Mouse (Mus musculus) stomach, embryonic 14.5 days (tissue): ENCODE results near the gene Gpr171. TPM values are rescaled to one million over a fixed set of nuclear protein-coding genes. Genes with fewer than 3 reads are reported as not detected.
A peak's percentile ranks its signal among the peaks of the same experiment; 100 is the strongest.
"Not testable (repeated sequence)": the region's sequence is repeated elsewhere in the genome, so short reads cannot be mapped to it uniquely, and the experiment has no call there.

Experiments
- ATAC-seq: fragments of 200-750 bp; cut with Nextera tagmentation; 2 replicates; pipeline ENCODE4 v1.8.0; 2017; ENCODE audit warnings: low read depth, moderate TSS enrichment; ENCODE audit not compliant: insufficient number of reproducible peaks, insufficient read depth, low FRiP score
- H3K27ac ChIP-seq: fragments of 300-500 bp; sonication (generic); 2 replicates; pipeline ENCODE4 v1.5.1; 2014; ENCODE audit warnings: mild to moderate bottlenecking, low read length, moderate library complexity, mixed read lengths
- H3K27me3 ChIP-seq: fragments of 300-500 bp; sonication (generic); 2 replicates; pipeline ENCODE4 v1.6.1; 2014; ENCODE audit warnings: low read length, control low read depth, mixed read lengths; ENCODE audit not compliant: control insufficient read depth, insufficient read depth
- H3K36me3 ChIP-seq: fragments of 300-500 bp; sonication (generic); 2 replicates; pipeline ENCODE4 v1.6.1; 2014; ENCODE audit warnings: mild to moderate bottlenecking, control low read depth, low read length, moderate library complexity, mixed read lengths; ENCODE audit not compliant: control insufficient read depth, insufficient read depth
- H3K4me1 ChIP-seq: fragments of 300-500 bp; sonication (generic); 2 replicates; pipeline ENCODE4 v1.6.1; 2014; ENCODE audit warnings: low read length, control low read depth, mixed read lengths; ENCODE audit not compliant: control insufficient read depth, insufficient read depth
- H3K4me2 ChIP-seq: fragments of 300-500 bp; sonication (generic); replicated peaks from 2 replicates; pipeline ENCODE4 v1.6.1; 2014; ENCODE audit warnings: low read depth, low read length, control low read depth
- H3K4me3 ChIP-seq: fragments of 300-500 bp; sonication (generic); 2 replicates; pipeline ENCODE4 v1.5.1; 2014; ENCODE audit warnings: low read depth, low read length, control low read depth
- H3K9ac ChIP-seq: fragments of 300-500 bp; sonication (generic); replicated peaks from 2 replicates; pipeline ENCODE4 v1.6.1; 2014; ENCODE audit warnings: low read depth, mild to moderate bottlenecking, control low read depth, low read length, moderate library complexity, mixed read lengths
- H3K9me3 ChIP-seq: fragments of 300-500 bp; sonication (generic); 2 replicates; pipeline ENCODE4 v1.6.1; 2016; ENCODE audit warnings: low read depth, low read length, control low read depth; ENCODE audit not compliant: control insufficient read depth
- WGBS: fragments of 180-500 bp; shearing (Covaris S2); extraction: QIAGEN DNeasy Blood & Tissue Kit; methylation state at CpG from one replicate; pipeline ENCODE4 v1.1.7; 2014; 5-methylcytosine and 5-hydroxymethylcytosine counted together
- polyA plus RNA-seq: library from polyadenylated mRNA; unstranded; fragments of >200 nt; fragmentation: Nextera tagmentation; extraction: Ambion mirVana; gene quantifications from 2 replicates; pipeline ENCODE4 v1.2.1, GENCODE M21; 2014

Gpr171 gene
- polyA plus RNA-seq, 1 experiment from 2014 or later = 1.3 TPM

- Histone ChIP-seq H3K4me2 (no peak overlapping the region), H3K36me3 (no peaks in the 10 kb centered on the region), H3K4me3 (no peak overlapping the region), H3K4me1 (0 out of 2 replicates have a peak, but pooled peaks cover 6% of the 10 kb centered on the region), H3K9ac (no peak overlapping the region), H3K27ac (no peak overlapping the region), H3K27me3 (no peaks in the 10 kb centered on the region), H3K9me3 (no peaks in the 10 kb centered on the region)
- WGBS = 26% methylated on average over 7 of the region's 7 CpGs
- no peak for ATAC-seq
Measured at GRCm38 (mm10) chr3:59125783-59126555, 24.3 kb upstream of the Gpr171 start.

- H3K4me3 ChIP-seq = no peak overlapping the region
- H3K9me3 ChIP-seq = no peaks in the 10 kb centered on the region
- H3K4me1 ChIP-seq = 0 out of 2 replicates have a peak, but pooled peaks cover 5% of the 10 kb centered on the region
- WGBS = 46% methylated on average over 5 of the region's 5 CpGs
- H3K4me2 ChIP-seq = no peak overlapping the region
- H3K27me3 ChIP-seq = no peaks in the 10 kb centered on the region
- H3K9ac ChIP-seq = no peak overlapping the region
- H3K27ac ChIP-seq = no peak overlapping the region
- no peaks in the 10 kb centered on the region for H3K36me3 ChIP-seq
- ATAC-seq = no peak
Measured at GRCm38 (mm10) chr3:59125022-59125421, 23.4 kb upstream of the Gpr171 start.

GRCm38 (mm10) chr3:59121780-59122449 is 20.3 kb upstream of the Gpr171 start:
- Histone ChIP-seq H3K27me3 (no peaks in the 10 kb centered on the region), H3K9ac (no peak overlapping the region), H3K27ac (no peak overlapping the region), H3K9me3 (no peaks in the 10 kb centered on the region), H3K36me3 (no peaks in the 10 kb centered on the region), H3K4me1 (0 out of 2 replicates have a peak, but pooled peaks cover 5% of the 10 kb centered on the region), H3K4me2 (no peak overlapping the region), H3K4me3 (no peak overlapping the region)
- no peak for ATAC-seq
- WGBS = 56% methylated on average over 7 of the region's 7 CpGs

- WGBS = 33% methylated on average over 7 of the region's 7 CpGs
- Histone ChIP-seq H3K4me3 (no peak overlapping the region), H3K27ac (no peak overlapping the region), H3K27me3 (no peaks in the 10 kb centered on the region), H3K4me1 (0 out of 2 replicates have a peak, but pooled peaks cover 5% of the 10 kb centered on the region), H3K4me2 (no peak overlapping the region), H3K9me3 (no peaks in the 10 kb centered on the region), H3K36me3 (no peaks in the 10 kb centered on the region), H3K9ac (no peak overlapping the region)
- peak; percentile 75 for ATAC-seq
Measured at GRCm38 (mm10) chr3:59121067-59121730, 19.6 kb upstream of the Gpr171 start.

GRCm38 (mm10) chr3:59113973-59114517 is 12.4 kb upstream of the Gpr171 start:
- no peak overlapping the region for H3K27ac ChIP-seq
- H3K4me3 ChIP-seq = no peak overlapping the region
- no peaks in the 10 kb centered on the region for H3K4me1 ChIP-seq
- H3K9ac ChIP-seq = no peak overlapping the region
- no peaks in the 10 kb centered on the region for H3K9me3 ChIP-seq
- ATAC-seq = no peak
- 0 out of 2 replicates have a peak, but pooled peaks cover 2% of the 10 kb centered on the region for H3K27me3 ChIP-seq
- H3K4me2 ChIP-seq = no peak overlapping the region
- 76% methylated on average over 8 of the region's 8 CpGs for WGBS
- H3K36me3 ChIP-seq = no peaks in the 10 kb centered on the region

GRCm38 (mm10) chr3:59113291-59113690 is 11.7 kb upstream of the Gpr171 start:
- 95% methylated on average over 4 of the region's 4 CpGs for WGBS
- H3K4me2 ChIP-seq, ATAC-seq, H3K27me3 ChIP-seq, H3K27ac ChIP-seq, H3K4me1 ChIP-seq, H3K36me3 ChIP-seq, H3K9ac ChIP-seq, H3K4me3 ChIP-seq, H3K9me3 ChIP-seq: not testable (repeated sequence)

- Histone ChIP-seq H3K4me1 (no peaks in the 10 kb centered on the region), H3K27ac (no peak overlapping the region), H3K9me3 (no peaks in the 10 kb centered on the region), H3K9ac (no peak overlapping the region), H3K4me3 (no peak overlapping the region), H3K4me2 (no peak overlapping the region), H3K27me3 (0 out of 2 replicates have a peak, but pooled peaks cover 3% of the 10 kb centered on the region), H3K36me3 (no peaks in the 10 kb centered on the region)
- ATAC-seq = no peak
- 63% methylated on average over 3 of the region's 3 CpGs for WGBS
Measured at GRCm38 (mm10) chr3:59111944-59112343, 10.3 kb upstream of the Gpr171 start.

- not testable (repeated sequence) for H3K9me3 ChIP-seq, H3K9ac ChIP-seq, H3K4me1 ChIP-seq, H3K36me3 ChIP-seq, H3K27me3 ChIP-seq, ATAC-seq, H3K27ac ChIP-seq, H3K4me3 ChIP-seq, H3K4me2 ChIP-seq
- WGBS = 90% methylated on average over 3 of the region's 3 CpGs
Measured at GRCm38 (mm10) chr3:59109834-59110233, 8.2 kb upstream of the Gpr171 start.
